Mouse (Mus musculus): ENCODE data around the gene Nadsyn1.

The Nadsyn1 gene

DNA sequence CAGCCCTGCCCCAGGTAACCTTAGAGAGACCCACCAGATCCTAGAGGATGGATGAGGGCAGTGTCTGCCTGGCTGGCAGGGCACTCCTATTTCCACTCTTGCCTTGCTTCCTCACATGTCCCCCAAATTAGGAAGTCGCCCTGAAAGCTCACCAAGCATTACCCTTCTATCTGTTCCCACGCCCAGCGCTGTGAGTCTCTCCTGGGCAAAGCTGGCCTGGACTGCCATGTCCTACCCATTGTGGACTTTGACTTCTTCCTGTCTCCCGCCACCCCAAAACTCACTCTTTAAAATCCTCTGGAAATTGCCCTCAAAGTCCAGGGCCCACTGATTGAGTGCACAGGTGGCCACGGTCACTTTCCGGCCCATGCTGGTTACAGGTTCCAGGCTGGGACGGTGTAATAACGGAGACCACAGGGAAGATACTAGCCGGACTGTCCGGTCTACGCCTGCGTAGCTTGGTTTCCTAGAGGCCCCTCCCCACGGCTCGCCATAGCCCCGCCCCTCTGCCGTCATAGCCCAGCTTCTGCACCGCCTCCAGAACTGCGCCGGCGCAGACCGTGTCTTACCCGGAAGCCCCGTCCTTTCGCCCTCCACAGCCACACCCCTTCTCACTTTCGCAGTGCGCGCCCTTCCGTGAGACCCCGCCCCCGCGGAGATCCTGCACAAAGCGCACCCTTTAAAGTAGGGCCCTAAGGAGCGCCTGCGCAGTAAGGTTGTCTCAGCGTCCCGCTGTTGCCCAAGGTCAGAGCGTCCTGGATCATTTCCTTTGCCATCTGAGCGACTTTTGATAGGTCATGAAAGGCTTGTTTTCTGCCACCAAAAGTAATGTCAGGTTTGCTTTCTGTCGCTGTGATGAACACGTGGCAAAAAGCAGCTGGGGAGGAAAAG is at the start of gene Nadsyn1, which contains the start of gene Dhcr7:
TSS of gene Nadsyn1 (minus strand) at position 475 of the 891 bp plus-strand sequence.
TSS of gene Dhcr7 (plus strand) at position 771 of the 891 bp plus-strand sequence.
- peak; percentile 98 for DNase-seq (ENCODE audit: low read depth, low spot score)

- no peak for DNase-seq (ENCODE audit: low read depth, low spot score)
Measured at GRCm38 (mm10) chr7:143868874-143869273, 46.2 kb upstream of the Nadsyn1 start.

GRCm38 (mm10) chr7:143866538-143866937 is 43.9 kb upstream of the Nadsyn1 start, which contains the start of gene Gm498:
TSS of gene Gm498 (plus strand) at chr7:143866838.
- no peak for DNase-seq (ENCODE audit: low read depth, low spot score)

DNA sequence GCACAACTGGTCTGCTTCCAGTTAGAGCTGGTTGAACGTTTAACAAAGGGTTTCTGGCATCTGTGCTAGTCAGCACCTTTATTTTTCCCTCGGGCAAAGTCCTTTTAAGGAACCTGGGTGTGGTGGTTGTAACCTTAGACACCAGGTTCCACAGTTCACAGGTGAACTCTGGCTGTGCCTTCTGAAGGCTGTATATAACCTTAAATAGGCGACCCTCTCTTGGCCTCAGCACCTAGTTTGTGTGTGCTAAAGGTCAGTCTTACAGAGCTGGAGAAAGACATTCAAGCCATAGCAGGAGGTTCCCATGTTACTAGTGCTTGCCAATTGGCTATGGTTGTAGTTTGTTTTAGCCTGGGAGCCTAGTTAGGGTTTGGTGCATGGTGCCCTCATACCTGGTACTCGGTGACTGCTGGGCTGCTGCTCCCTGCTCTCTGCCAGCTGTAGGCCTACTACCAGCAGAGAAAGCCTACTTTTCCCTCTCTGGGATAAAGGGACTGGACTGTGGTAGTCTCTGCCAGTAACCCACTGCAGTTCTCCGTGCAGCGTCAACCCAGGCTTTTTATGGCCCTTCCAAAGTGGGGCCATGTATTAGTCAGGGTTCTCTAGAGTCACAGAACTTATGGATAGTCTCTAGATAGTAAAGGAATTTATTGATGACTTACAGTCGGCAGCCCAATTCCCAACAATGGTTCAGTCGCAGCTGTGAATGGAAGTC is 26.3 kb upstream of the Nadsyn1 start:
- no peak for DNase-seq (ENCODE audit: low read depth, low spot score)

DNA sequence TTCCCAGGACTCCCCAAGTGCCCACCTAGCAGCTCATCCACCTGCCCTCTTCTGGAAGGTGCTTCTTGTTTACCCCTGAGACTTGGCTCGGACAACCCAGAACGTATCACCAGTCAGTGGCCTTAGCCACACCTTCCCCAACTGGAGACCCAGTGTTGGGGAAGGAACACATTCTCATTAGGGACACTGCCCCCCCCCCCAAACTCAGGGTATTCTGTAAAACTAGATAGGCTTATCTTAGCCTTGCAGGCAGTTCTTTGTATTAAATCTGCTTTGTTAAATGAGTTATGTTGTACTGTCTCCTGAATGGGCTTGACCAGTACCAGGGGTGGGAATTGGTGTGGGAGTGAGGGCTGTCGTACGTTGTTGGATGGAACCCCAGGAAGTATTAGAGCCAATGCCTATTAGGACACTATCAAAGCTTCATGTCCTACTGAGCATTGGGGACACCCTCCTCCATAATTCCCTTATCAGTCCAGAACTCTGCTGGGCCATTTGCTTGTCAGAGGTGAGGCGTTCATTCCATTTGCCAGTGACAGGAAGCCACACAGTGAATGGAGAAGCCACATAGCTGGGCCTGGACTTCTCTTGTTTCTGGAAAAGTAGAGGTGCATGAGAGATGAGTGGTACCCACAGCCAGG is 25.6 kb upstream of the Nadsyn1 start:
- DNase-seq (ENCODE audit: low read depth, low spot score), result no peak

DNA sequence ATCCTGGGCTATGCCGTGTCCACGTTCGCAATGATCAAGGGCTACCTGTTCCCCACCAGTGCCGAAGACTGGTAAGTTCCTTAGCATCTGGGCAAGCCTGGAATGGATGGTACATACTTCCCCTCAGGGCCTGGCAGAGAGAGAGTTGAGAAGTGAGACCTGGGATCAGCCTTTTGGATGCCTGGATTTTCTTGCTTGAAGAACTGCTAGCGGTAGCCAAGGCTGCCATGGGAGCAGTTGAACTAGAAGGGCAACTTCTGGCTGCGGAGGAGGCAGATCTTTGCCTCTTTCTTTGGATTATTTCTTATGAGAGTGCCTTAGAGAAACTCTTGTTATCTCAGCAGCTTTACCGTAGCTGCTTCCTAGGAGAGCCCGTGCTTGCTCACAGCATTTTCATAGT is 18.7 kb upstream of the Nadsyn1 start:
- DNase-seq (ENCODE audit: low read depth, low spot score), result no peak

- DNase-seq (ENCODE audit: low read depth, low spot score), result no peak
Measured at GRCm38 (mm10) chr7:143840121-143840520, 17.5 kb upstream of the Nadsyn1 start.

GRCm38 (mm10) chr7:143837705-143838358 is 15.2 kb upstream of the Nadsyn1 start:
- DNase-seq (ENCODE audit: low read depth, low spot score), result no peak

DNA sequence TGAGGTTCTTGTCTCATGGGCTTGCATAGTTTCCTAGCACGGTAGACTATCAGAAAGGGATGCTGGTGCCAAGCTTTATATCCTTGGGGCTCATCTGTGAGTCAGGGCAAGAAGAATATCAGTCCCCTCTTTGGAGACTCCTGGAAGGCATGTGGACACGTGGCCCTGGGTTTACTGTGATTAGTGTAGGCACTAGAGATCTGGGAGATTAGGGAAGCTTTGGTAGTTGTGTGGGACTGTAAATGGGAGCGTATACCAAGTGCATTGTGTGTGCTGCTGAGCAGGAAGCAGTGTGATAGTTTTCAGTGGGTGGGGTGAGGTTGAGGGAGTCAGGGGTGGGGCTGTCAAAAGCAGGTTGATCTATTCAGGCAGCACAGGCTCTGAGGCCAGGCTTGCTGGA is 12.3 kb upstream of the Nadsyn1 start:
- DNase-seq (ENCODE audit: low read depth, low spot score), result no peak

DNA sequence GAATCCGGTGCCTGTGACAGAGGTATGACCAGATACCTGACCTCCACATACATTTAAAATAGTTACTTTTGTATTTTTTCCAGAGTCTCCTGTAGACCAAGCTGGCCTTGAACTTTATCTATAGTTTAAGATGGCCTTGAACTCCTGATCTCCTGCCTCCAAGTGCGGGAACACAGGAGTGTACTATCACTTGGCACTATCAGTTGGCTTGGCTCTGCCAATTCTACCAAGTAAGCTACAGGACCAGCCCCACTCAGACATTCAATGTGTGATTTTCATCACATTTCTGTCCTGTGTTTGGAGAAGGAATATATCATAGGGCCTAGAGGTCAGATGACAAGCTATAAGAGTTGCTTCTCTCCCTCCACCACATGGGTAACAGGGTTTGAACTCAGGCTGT is 11.7 kb upstream of the Nadsyn1 start:
- DNase-seq (ENCODE audit: low read depth, low spot score), result no peak

- DNase-seq (ENCODE audit: low read depth, low spot score), result no peak
Measured at GRCm38 (mm10) chr7:143833581-143834190, 11.0 kb upstream of the Nadsyn1 start.

DNA sequence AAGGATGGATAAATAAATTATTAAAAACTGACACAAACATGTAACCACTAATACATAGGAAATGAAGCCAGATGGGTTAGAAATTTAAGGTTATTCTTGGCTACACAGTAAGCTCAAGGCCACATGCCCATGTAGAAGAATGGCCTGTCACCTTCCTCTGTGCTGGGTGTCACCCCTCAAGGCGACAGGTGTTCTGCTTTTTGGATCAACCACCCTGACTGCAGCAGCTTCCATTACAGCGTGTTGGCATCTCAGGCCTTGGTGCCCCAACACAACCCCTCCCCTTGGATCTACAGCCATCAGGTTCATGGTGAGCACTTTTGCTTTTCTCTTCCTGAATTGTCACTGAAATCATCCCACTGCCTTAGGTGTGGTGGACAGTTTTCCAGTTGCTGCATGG is 10.0 kb upstream of the Nadsyn1 start:
- DNase-seq (ENCODE audit: low read depth, low spot score), result no peak

DNA sequence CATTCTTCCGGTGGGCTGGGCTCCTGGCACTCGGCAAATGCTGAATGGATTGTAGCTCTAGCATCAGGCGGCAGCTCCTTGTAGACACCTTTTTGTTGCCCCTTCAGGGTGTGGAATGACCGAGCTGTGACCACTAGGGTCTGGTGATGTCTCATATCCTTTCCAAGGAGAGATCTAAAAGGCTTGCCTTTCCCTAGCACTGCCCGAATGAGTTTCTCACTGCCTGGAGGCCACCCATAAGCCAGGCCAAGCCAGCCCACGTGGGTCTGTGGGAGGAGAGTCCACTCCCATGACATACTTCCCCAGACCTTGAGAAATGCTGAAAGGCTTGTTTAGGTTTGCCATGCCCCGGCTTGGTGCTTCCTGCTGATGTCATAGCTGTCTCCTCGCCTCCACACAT is 9.5 kb upstream of the Nadsyn1 start:
- no peak for DNase-seq (ENCODE audit: low read depth, low spot score)

GRCm38 (mm10) chr7:143830399-143830798 is 7.8 kb upstream of the Nadsyn1 start:
- DNase-seq (ENCODE audit: low read depth, low spot score), result no peak

GRCm38 (mm10) chr7:143829504-143830331 is 7.1 kb upstream of the Nadsyn1 start:
- peak; percentile 96 for DNase-seq (ENCODE audit: low read depth, low spot score)

- DNase-seq (ENCODE audit: low read depth, low spot score), result no peak
Measured at GRCm38 (mm10) chr7:143826985-143827384, 4.3 kb upstream of the Nadsyn1 start.

GRCm38 (mm10) chr7:143823266-143823605 is 587 bp upstream of the Nadsyn1 start:
- no peak for DNase-seq (ENCODE audit: low read depth, low spot score)

- DNase-seq (ENCODE audit: low read depth, low spot score), result no peak
Measured at GRCm38 (mm10) chr7:143821241-143821640, 1.4 kb downstream of the Nadsyn1 start.

DNA sequence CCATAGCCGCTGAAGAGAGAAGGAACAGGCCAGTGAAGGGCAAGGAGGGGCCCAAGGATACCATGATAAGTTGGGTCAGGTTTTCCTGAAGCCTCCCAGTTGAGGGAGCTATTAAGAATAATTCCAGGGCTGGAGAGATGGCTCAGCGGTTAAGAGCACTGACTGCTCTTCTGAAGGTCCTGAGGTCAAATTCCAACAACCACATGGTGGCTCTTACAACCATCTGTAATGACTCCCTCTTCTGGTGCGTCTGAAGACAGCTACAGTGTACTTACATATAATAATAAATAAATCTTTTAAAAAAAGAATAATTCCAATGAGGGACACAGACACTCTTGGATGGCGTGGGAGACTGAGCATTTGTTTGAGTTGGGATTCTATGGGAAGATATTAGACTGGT is 3.4 kb downstream of the Nadsyn1 start:
- no peak for DNase-seq (ENCODE audit: low read depth, low spot score)

- no peak for DNase-seq (ENCODE audit: low read depth, low spot score)
Measured at GRCm38 (mm10) chr7:143808909-143809308, 13.7 kb downstream of the Nadsyn1 start.
